8 mouse cellular contexts compared by ENCODE assay signal in the genomic region with DNA sequence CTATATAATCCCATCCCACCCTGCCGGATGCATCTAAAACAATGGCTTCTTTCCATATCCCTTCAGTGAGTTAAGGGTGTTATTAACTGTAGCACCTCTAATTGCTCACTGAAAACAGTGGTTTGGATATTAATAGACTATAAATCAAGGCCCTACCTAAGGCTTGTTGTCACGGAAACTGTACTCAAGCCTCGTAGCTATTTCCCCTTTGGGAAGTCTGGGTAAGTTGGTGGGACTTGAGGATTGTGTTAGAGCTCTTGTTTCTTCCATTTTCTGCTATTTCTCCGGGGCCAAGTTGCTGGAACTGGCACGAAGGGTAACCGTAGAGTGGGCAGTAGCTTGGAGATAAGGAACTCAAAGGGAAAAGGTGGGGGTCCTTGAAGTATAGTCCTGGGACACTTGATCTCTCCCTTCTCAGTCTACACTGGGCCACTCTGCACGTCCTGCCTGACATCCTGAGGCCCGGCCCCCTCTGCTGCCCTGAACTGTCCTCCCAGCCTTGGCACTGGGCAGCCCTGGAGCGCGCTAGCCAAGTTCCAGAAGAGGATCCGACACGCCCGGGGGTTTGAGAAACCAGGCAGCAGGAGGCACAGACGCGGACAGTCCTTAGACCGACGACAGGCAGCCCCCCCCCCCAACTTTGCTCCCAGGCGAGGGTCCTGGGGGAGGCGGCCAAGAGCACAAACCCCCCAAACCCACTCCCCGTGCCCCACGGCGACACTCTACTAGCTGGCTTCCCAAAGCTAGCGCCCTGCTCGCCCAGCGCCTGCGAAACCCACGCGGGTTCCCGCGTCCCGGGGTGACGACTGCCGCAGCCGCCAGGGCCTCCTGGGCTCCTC. TPM values are rescaled to one million over a fixed set of nuclear protein-coding genes. Genes with fewer than 3 reads are reported as not detected.
DNase-seq lines count a peak whose midpoint lies in the region; ATAC-seq and TF ChIP-seq lines count a peak whose summit lies in the region.

No protein-coding gene starts in this region.

- TF ChIP-seq EP300 in MEL (IDR thresholded peaks at IDR 0.05; ENCODE audit: low read depth in 1 of 2, low read length in 2 of 2): no peak

- H3K9me3 ChIP-seq in MEL (replicated peaks; ENCODE audit: insufficient read depth, low read length): no peaks in the 10 kb centered on the region
- no peaks in the 10 kb centered on the region for H3K9me3 ChIP-seq in embryonic facial prominence, embryonic 15.5 days (replicated peaks)
- no peaks in the 10 kb centered on the region for H3K9me3 ChIP-seq in heart, embryonic 13.5 days
- no peaks in the 10 kb centered on the region for H3K9me3 ChIP-seq in kidney, embryonic 15.5 days (replicated peaks)
- no peaks in the 10 kb centered on the region for H3K9me3 ChIP-seq in lung, embryonic 15.5 days

- peak; percentile 45; the same call in 1 of the 2 replicates for ATAC-seq in embryonic facial prominence, embryonic 15.5 days (ENCODE audit: insufficient number of reproducible peaks, low FRiP score, low TSS enrichment, low read depth)
- ATAC-seq in heart, embryonic 13.5 days (ENCODE audit: extremely low read depth, insufficient number of reproducible peaks, low FRiP score, low TSS enrichment): peak; percentile 43
- peak; percentile 77 for ATAC-seq in kidney, embryonic 15.5 days (replicated peaks; ENCODE audit: low FRiP score)
- peak; percentile 76 for ATAC-seq in lung, embryonic 15.5 days (ENCODE audit: borderline replicate concordance, extremely low read depth, low FRiP score, low TSS enrichment)
- ATAC-seq in monocyte, adult 5-6 weeks (replicated peaks; ENCODE audit: insufficient number of reproducible peaks, low FRiP score, low TSS enrichment, poor library complexity, severe bottlenecking): no peak

- peak overlapping the region; percentile 64 to 69 for H3K4me3 ChIP-seq in MEL (ENCODE audit: control insufficient read depth in 1 of 2, insufficient read depth in 1 of 2, low read depth in 2 of 2, low read length in 2 of 2)
- H3K4me3 ChIP-seq in bone marrow macrophage, adult 2 months (ENCODE audit: insufficient read depth, low read length): peak overlapping the region; percentile 60
- peak overlapping the region; percentile 59 for H3K4me3 ChIP-seq in embryonic facial prominence, embryonic 15.5 days (replicated peaks)
- peak overlapping the region; percentile 82 for H3K4me3 ChIP-seq in heart, embryonic 13.5 days
- H3K4me3 ChIP-seq in kidney, embryonic 15.5 days (replicated peaks): peak overlapping the region; percentile 69
- H3K4me3 ChIP-seq in lung, embryonic 15.5 days: peak overlapping the region; percentile 60
- H3K4me3 ChIP-seq in olfactory bulb, adult 2 months (ENCODE audit: insufficient read depth, low read depth, low read length): peak overlapping the region; percentile 61

- peaks cover 26% of the 10 kb centered on the region for H3K79me2 ChIP-seq in MEL (ENCODE audit: control insufficient read depth, insufficient read depth, low read length, poor library complexity)

- H3K9ac ChIP-seq in MEL (ENCODE audit: control insufficient read depth, low read depth, low read length, poor library complexity, severe bottlenecking): peak overlapping the region; percentile 87
- peak overlapping the region; percentile 16 for H3K9ac ChIP-seq in embryonic facial prominence, embryonic 15.5 days
- H3K9ac ChIP-seq in heart, embryonic 13.5 days: peak overlapping the region; percentile 90
- peak overlapping the region; percentile 60 for H3K9ac ChIP-seq in kidney, embryonic 15.5 days
- H3K9ac ChIP-seq in lung, embryonic 15.5 days: peak overlapping the region; percentile 54

- H3K36me3 ChIP-seq in MEL (ENCODE audit: control insufficient read depth in 1 of 2, insufficient read depth in 2 of 2, low read length in 2 of 2): peaks cover 0 to 16% of the 10 kb centered on the region in 2 experiments; a peak in 2 of 4 replicates
- no peaks in the 10 kb centered on the region for H3K36me3 ChIP-seq in embryonic facial prominence, embryonic 15.5 days
- H3K36me3 ChIP-seq in heart, embryonic 13.5 days: no peaks in the 10 kb centered on the region
- H3K36me3 ChIP-seq in kidney, embryonic 15.5 days: no peaks in the 10 kb centered on the region
- H3K36me3 ChIP-seq in lung, embryonic 15.5 days: no peaks in the 10 kb centered on the region

- TF ChIP-seq RAD21 in MEL (IDR thresholded peaks at IDR 0.05; ENCODE audit: low read depth, low read length): no peak

- WGBS in embryonic facial prominence, embryonic 15.5 days: 7% methylated on average over 32 of the region's 34 CpGs
- 5% methylated on average over 34 of the region's 34 CpGs for WGBS in heart, embryonic 13.5 days
- 3% methylated on average over 34 of the region's 34 CpGs for WGBS in kidney, embryonic 15.5 days
- 6% methylated on average over 34 of the region's 34 CpGs for WGBS in lung, embryonic 15.5 days
- WGBS in olfactory bulb, adult 2 months: 7% methylated on average over 34 of the region's 34 CpGs

- no peak for TF ChIP-seq POLR2A in MEL (IDR thresholded peaks at IDR 0.05; ENCODE audit: control insufficient read depth in 1 of 2, insufficient read depth in 1 of 2, low read depth in 1 of 2, low read length in 2 of 2, poor library complexity in 1 of 2)
- no peak for TF ChIP-seq POLR2A in bone marrow macrophage, adult 2 months (IDR thresholded peaks at IDR 0.05; ENCODE audit: borderline replicate concordance, low read depth, low read length)
- TF ChIP-seq POLR2A in olfactory bulb, adult 2 months (IDR thresholded peaks at IDR 0.05; ENCODE audit: insufficient read depth, low read depth, low read length): no peak

- H3K27ac ChIP-seq in MEL (ENCODE audit: control insufficient read depth, low read depth, low read length): peak overlapping the region; percentile 30
- no peak overlapping the region for H3K27ac ChIP-seq in bone marrow macrophage, adult 2 months (ENCODE audit: insufficient read depth, low read depth, low read length)
- H3K27ac ChIP-seq in embryonic facial prominence, embryonic 15.5 days (replicated peaks): no peak overlapping the region
- peak overlapping the region; percentile 89 for H3K27ac ChIP-seq in heart, embryonic 13.5 days (replicated peaks)
- H3K27ac ChIP-seq in kidney, embryonic 15.5 days: no peak overlapping the region
- no peak overlapping the region for H3K27ac ChIP-seq in lung, embryonic 15.5 days
- 0 out of 2 replicates have a peak overlapping the region, but pooled peaks have one; percentile 56 for H3K27ac ChIP-seq in olfactory bulb, adult 2 months (ENCODE audit: insufficient read depth, low read depth, low read length)

- H3K4me2 ChIP-seq in embryonic facial prominence, embryonic 15.5 days (replicated peaks): peak overlapping the region; percentile 99
- H3K4me2 ChIP-seq in heart, embryonic 13.5 days: peak overlapping the region; percentile 98
- H3K4me2 ChIP-seq in kidney, embryonic 15.5 days: peak overlapping the region; percentile 100
- peak overlapping the region; percentile 100 for H3K4me2 ChIP-seq in lung, embryonic 15.5 days

- H3K27me3 ChIP-seq in MEL (ENCODE audit: control insufficient read depth in 1 of 2, insufficient read depth in 2 of 2, low read length in 2 of 2): no peaks in the 10 kb centered on the region
- peaks cover 56% of the 10 kb centered on the region for H3K27me3 ChIP-seq in embryonic facial prominence, embryonic 15.5 days
- peaks cover 64% of the 10 kb centered on the region for H3K27me3 ChIP-seq in heart, embryonic 13.5 days (replicated peaks)
- H3K27me3 ChIP-seq in kidney, embryonic 15.5 days: peaks cover 80% of the 10 kb centered on the region
- H3K27me3 ChIP-seq in lung, embryonic 15.5 days: peaks cover 59% of the 10 kb centered on the region

- H3K4me1 ChIP-seq in MEL (ENCODE audit: control insufficient read depth in 1 of 2, insufficient read depth in 2 of 2, low read length in 2 of 2): peaks cover 0 to 19% of the 10 kb centered on the region in 2 experiments; a peak in 3 of 4 replicates
- H3K4me1 ChIP-seq in bone marrow macrophage, adult 2 months (ENCODE audit: control insufficient read depth, insufficient read depth, low read length): no peaks in the 10 kb centered on the region
- H3K4me1 ChIP-seq in embryonic facial prominence, embryonic 15.5 days: peaks cover 29% of the 10 kb centered on the region
- peaks cover 28% of the 10 kb centered on the region for H3K4me1 ChIP-seq in heart, embryonic 13.5 days
- peaks cover 29% of the 10 kb centered on the region for H3K4me1 ChIP-seq in kidney, embryonic 15.5 days
- peaks cover 17% of the 10 kb centered on the region for H3K4me1 ChIP-seq in lung, embryonic 15.5 days
- H3K4me1 ChIP-seq in olfactory bulb, adult 2 months (ENCODE audit: control insufficient read depth, insufficient read depth, low read length): peaks cover 14% of the 10 kb centered on the region

- peak; percentile 60 for DNase-seq in MEL (ENCODE audit: low read depth, low spot score)

- no peak for TF ChIP-seq CTCF in MEL (IDR thresholded peaks at IDR 0.05 in 2 of 3, conservative IDR thresholded peaks at IDR 0.05 in 1 of 3; ENCODE audit: control insufficient read depth in 1 of 3, insufficient read depth in 1 of 3, low read depth in 2 of 3, low read length in 3 of 3, poor library complexity in 1 of 3, severe bottlenecking in 1 of 3)
- no peak for TF ChIP-seq CTCF in bone marrow macrophage, adult 2 months (IDR thresholded peaks at IDR 0.05; ENCODE audit: low read depth, low read length)
- TF ChIP-seq CTCF in olfactory bulb, adult 2 months (IDR thresholded peaks at IDR 0.05; ENCODE audit: insufficient read depth, low read depth, low read length): no peak

RNA-seq across cellular contexts. Expression of a gene that starts 1.2 kb away (rescaled TPM):
- 34.4 and 35.4 TPM in 2 replicates for total RNA-seq in MEL (2012; rRNA removed)
- polyA plus RNA-seq in MEL (2012; ENCODE audit: insufficient read depth in 1 of 2, insufficient read length in 2 of 2, low read depth in 1 of 2, low replicate concordance in 2 of 2, missing spikeins in 1 of 2): 10 to 100 TPM; 17.9 to 85.1 TPM
- polyA plus RNA-seq in bone marrow macrophage, adult 2 months (2012; ENCODE audit: insufficient read depth, insufficient read length, missing spikeins): 0.12 and 0.27 TPM in 2 replicates
- polyA plus RNA-seq in embryonic facial prominence, embryonic 15.5 days (2015; fragmentation: Nextera tagmentation; extraction: Ambion mirVana): 0.76 and 0.85 TPM in 2 replicates
- 5.1 and 5.2 TPM in 2 replicates for polyA plus RNA-seq in heart, embryonic 13.5 days (2015; fragmentation: Nextera tagmentation; extraction: Ambion mirVana)
- 1.1 and 2.1 TPM in 2 replicates for polyA plus RNA-seq in kidney, embryonic 15.5 days (2015; fragmentation: Nextera tagmentation; extraction: Ambion mirVana)
- polyA plus RNA-seq in lung, embryonic 15.5 days (2015; fragmentation: Nextera tagmentation; extraction: Ambion mirVana): 0.91 and 1.2 TPM in 2 replicates
- polyA plus RNA-seq in olfactory bulb, adult 2 months (2012; ENCODE audit: insufficient read depth, insufficient read length, low replicate concordance, missing spikeins): 29.1 TPM in 1 of 2 replicates, not detected in the other
- total RNA-seq in monocyte, adult 5-6 weeks (2017): 0.76 to 1.3 TPM (median 0.85 TPM) in 3 replicates

RNA-seq across cellular contexts. Expression of a gene that starts 56.2 kb away (rescaled TPM):
- 180 and 186 TPM in 2 replicates for total RNA-seq in MEL (2012; rRNA removed)
- 10 to 100 TPM in 1 of 2 experiments, not detected in 1; 74.9 TPM for polyA plus RNA-seq in MEL (2012; ENCODE audit: insufficient read depth in 1 of 2, insufficient read length in 2 of 2, low read depth in 1 of 2, low replicate concordance in 2 of 2, missing spikeins in 1 of 2)
- 52.1 and 52.3 TPM in 2 replicates for polyA plus RNA-seq in bone marrow macrophage, adult 2 months (2012; ENCODE audit: insufficient read depth, insufficient read length, missing spikeins)
- polyA plus RNA-seq in embryonic facial prominence, embryonic 15.5 days (2015; fragmentation: Nextera tagmentation; extraction: Ambion mirVana): 125 and 127 TPM in 2 replicates
- 155 and 187 TPM in 2 replicates for polyA plus RNA-seq in heart, embryonic 13.5 days (2015; fragmentation: Nextera tagmentation; extraction: Ambion mirVana)
- polyA plus RNA-seq in kidney, embryonic 15.5 days (2015; fragmentation: Nextera tagmentation; extraction: Ambion mirVana): 118 and 129 TPM in 2 replicates
- 139 and 144 TPM in 2 replicates for polyA plus RNA-seq in lung, embryonic 15.5 days (2015; fragmentation: Nextera tagmentation; extraction: Ambion mirVana)
- not detected in 2 replicates for polyA plus RNA-seq in olfactory bulb, adult 2 months (2012; ENCODE audit: insufficient read depth, insufficient read length, low replicate concordance, missing spikeins)
- 42.5 to 61.0 TPM (median 52.8 TPM) in 3 replicates for total RNA-seq in monocyte, adult 5-6 weeks (2017)

RNA-seq across cellular contexts. Expression of a gene that starts 56.2 kb away (rescaled TPM):
- 9.6 and 11.7 TPM in 2 replicates for total RNA-seq in MEL (2012; rRNA removed)
- polyA plus RNA-seq in MEL (2012; ENCODE audit: insufficient read depth in 1 of 2, insufficient read length in 2 of 2, low read depth in 1 of 2, low replicate concordance in 2 of 2, missing spikeins in 1 of 2): 10 to 100 TPM in 1 of 2 experiments, not detected in 1; 28.5 TPM
- 4.3 and 5.5 TPM in 2 replicates for polyA plus RNA-seq in bone marrow macrophage, adult 2 months (2012; ENCODE audit: insufficient read depth, insufficient read length, missing spikeins)
- 46.8 and 47.1 TPM in 2 replicates for polyA plus RNA-seq in embryonic facial prominence, embryonic 15.5 days (2015; fragmentation: Nextera tagmentation; extraction: Ambion mirVana)
- 25.9 and 26.5 TPM in 2 replicates for polyA plus RNA-seq in heart, embryonic 13.5 days (2015; fragmentation: Nextera tagmentation; extraction: Ambion mirVana)
- polyA plus RNA-seq in kidney, embryonic 15.5 days (2015; fragmentation: Nextera tagmentation; extraction: Ambion mirVana): 37.5 and 43.7 TPM in 2 replicates
- polyA plus RNA-seq in lung, embryonic 15.5 days (2015; fragmentation: Nextera tagmentation; extraction: Ambion mirVana): 37.0 and 37.8 TPM in 2 replicates
- not detected in 2 replicates for polyA plus RNA-seq in olfactory bulb, adult 2 months (2012; ENCODE audit: insufficient read depth, insufficient read length, low replicate concordance, missing spikeins)
- 1.4 to 8.8 TPM (median 6.4 TPM) in 3 replicates for total RNA-seq in monocyte, adult 5-6 weeks (2017)

Comparison
In these comparisons a context has a peak if more than half of its experiments do, and no peak if none do; other contexts are left out.
1. H3K27ac ChIP-seq: peak in MEL (single experiment), heart, embryonic 13.5 days (single experiment) and olfactory bulb, adult 2 months (single experiment); none in bone marrow macrophage, adult 2 months (single experiment), embryonic facial prominence, embryonic 15.5 days (single experiment), kidney, embryonic 15.5 days (single experiment) and lung, embryonic 15.5 days (single experiment).
2. H3K9ac ChIP-seq: peak in every context shown above with its lines; median percentile 90 in heart, embryonic 13.5 days; 87 in MEL; 60 in kidney, embryonic 15.5 days; 54 in lung, embryonic 15.5 days; 16 in embryonic facial prominence, embryonic 15.5 days.
3. Peak in every context shown above with its lines, with median percentiles within 50 percentile points of each other: H3K4me3 ChIP-seq and H3K4me2 ChIP-seq.